Mouse (Mus musculus) kidney, embryonic 16.5 days (tissue): ENCODE data around the gene Selenoh. TPM values are rescaled to one million over a fixed set of nuclear protein-coding genes. Genes with fewer than 3 reads are reported as not detected.
"Not testable (repeated sequence)": the region's sequence is repeated elsewhere in the genome, so short reads cannot be mapped to it uniquely, and the experiment has no call there.

Experiments
- ATAC-seq: fragments of 200-750 bp; cut with Nextera tagmentation; 2 replicates; pipeline ENCODE4 v1.8.0; 2017; ENCODE audit warnings: moderate TSS enrichment; ENCODE audit not compliant: low FRiP score, low TSS enrichment
- H3K27ac ChIP-seq: fragments of 300-500 bp; sonication (generic); 2 replicates; pipeline ENCODE4 v1.5.1; 2014; ENCODE audit warnings: low read length
- H3K27me3 ChIP-seq: fragments of 300-500 bp; sonication (generic); 2 replicates; pipeline ENCODE4 v1.6.1; 2014; ENCODE audit warnings: low read length, control low read depth, mixed read lengths; ENCODE audit not compliant: insufficient read depth
- H3K36me3 ChIP-seq: fragments of 300-500 bp; sonication (generic); 2 replicates; pipeline ENCODE4 v1.6.1; 2014; ENCODE audit warnings: low read length, control low read depth, mixed read lengths; ENCODE audit not compliant: insufficient read depth
- H3K4me1 ChIP-seq: fragments of 300-500 bp; sonication (generic); 2 replicates; pipeline ENCODE4 v1.6.1; 2014; ENCODE audit warnings: low read length, control low read depth, mixed read lengths; ENCODE audit not compliant: insufficient read depth
- H3K4me2 ChIP-seq: fragments of 300-500 bp; sonication (generic); replicated peaks from 2 replicates; pipeline ENCODE4 v1.6.1; 2014; ENCODE audit warnings: low read depth, low read length
- H3K4me3 ChIP-seq: fragments of 300-500 bp; sonication (generic); 2 replicates; pipeline ENCODE4 v1.5.1; 2014; ENCODE audit warnings: mild to moderate bottlenecking, low read length
- H3K9ac ChIP-seq: fragments of 300-500 bp; sonication (generic); replicated peaks from 2 replicates; pipeline ENCODE4 v1.6.1; 2014; ENCODE audit warnings: low read length
- H3K9me3 ChIP-seq: fragments of 300-500 bp; sonication (generic); 2 replicates; pipeline ENCODE4 v1.6.1; 2016; ENCODE audit warnings: low read length, control low read depth
- WGBS: fragments of 180-500 bp; shearing (Covaris S2); extraction: QIAGEN DNeasy Blood & Tissue Kit; methylation state at CpG from one replicate; pipeline ENCODE4 v1.1.7; 2014; 5-methylcytosine and 5-hydroxymethylcytosine counted together
- polyA plus RNA-seq: library from polyadenylated mRNA; unstranded; fragments of >200 nt; fragmentation: Nextera tagmentation; extraction: Ambion mirVana; gene quantifications from 2 replicates; pipeline ENCODE4 v1.2.1, GENCODE M21; 2015

The Selenoh gene
- polyA plus RNA-seq, 1 experiment from 2014 or later = 304 TPM

GRCm38 (mm10) chr2:84677270-84677967, 6.8 kb upstream of the Selenoh start:
- H3K4me3 ChIP-seq = peak overlapping the region; percentile 97
- WGBS = 10% methylated on average over 22 of the region's 22 CpGs

GRCm38 (mm10) chr2:84671535-84671934, 965 bp upstream of the Selenoh start:
- not testable (repeated sequence) for H3K9ac ChIP-seq, H3K9me3 ChIP-seq, ATAC-seq, H3K27me3 ChIP-seq, H3K4me3 ChIP-seq, H3K27ac ChIP-seq
- Histone ChIP-seq H3K4me2 (peak overlapping the region; percentile 84; the same call in 1 of the 2 replicates), H3K4me1 (peaks cover 19% of the 10 kb centered on the region), H3K36me3 (peaks cover 41% of the 10 kb centered on the region)
- 62% methylated on average over 4 of the region's 5 CpGs for WGBS

More at GRCm38 (mm10) chr2:84677270-84677967, 6.8 kb upstream of the Selenoh start:
- H3K4me2 ChIP-seq = peak overlapping the region; percentile 84
- no peaks in the 10 kb centered on the region for H3K27me3 ChIP-seq
- peaks cover 36% of the 10 kb centered on the region for H3K36me3 ChIP-seq
- H3K9ac ChIP-seq = peak overlapping the region; percentile 76
- H3K27ac ChIP-seq = peak overlapping the region; percentile 76
- H3K4me1 ChIP-seq = peaks cover 21% of the 10 kb centered on the region
- H3K9me3 ChIP-seq = no peaks in the 10 kb centered on the region
- peak; percentile 58 for ATAC-seq

GRCm38 (mm10) chr2:84669828-84670568, 572 bp downstream of the Selenoh start:
- Histone ChIP-seq H3K27ac (peak overlapping the region; percentile 98), H3K27me3 (no peaks in the 10 kb centered on the region), H3K4me3 (peak overlapping the region; percentile 92), H3K9me3 (no peaks in the 10 kb centered on the region), H3K36me3 (peaks cover 31% of the 10 kb centered on the region), H3K4me2 (peak overlapping the region; percentile 84), H3K9ac (peak overlapping the region; percentile 94), H3K4me1 (peaks cover 15% of the 10 kb centered on the region)
- peak; percentile 81 for ATAC-seq
- WGBS = 2% methylated on average over 39 of the region's 39 CpGs

- no peaks in the 10 kb centered on the region for H3K9me3 ChIP-seq
- H3K27me3 ChIP-seq = no peaks in the 10 kb centered on the region
- no peak overlapping the region for H3K4me3 ChIP-seq
- H3K27ac ChIP-seq = peak overlapping the region; percentile 63
- ATAC-seq = no peak
- H3K36me3 ChIP-seq = peaks cover 7% of the 10 kb centered on the region; the same call in 1 of the 2 replicates
- H3K9ac ChIP-seq = no peak overlapping the region; the same call in 1 of the 2 replicates
- H3K4me1 ChIP-seq = peaks cover 13% of the 10 kb centered on the region
- H3K4me2 ChIP-seq = no peak overlapping the region
- 63% methylated on average over 12 of the region's 12 CpGs for WGBS
These were observed 4.5 kb downstream of the Selenoh start for GRCm38 (mm10) chr2:84666081-84666480.

- WGBS = 40% methylated on average over 2 of the region's 2 CpGs
- no peak for ATAC-seq
- no peak overlapping the region for H3K4me2 ChIP-seq
- H3K4me1 ChIP-seq = no peaks in the 10 kb centered on the region
- no peaks in the 10 kb centered on the region for H3K36me3 ChIP-seq
- H3K9me3 ChIP-seq = no peaks in the 10 kb centered on the region
- H3K27ac ChIP-seq = no peak overlapping the region
- no peaks in the 10 kb centered on the region for H3K27me3 ChIP-seq
- H3K9ac ChIP-seq = no peak overlapping the region
- no peak overlapping the region for H3K4me3 ChIP-seq
These were observed 7.7 kb downstream of the Selenoh start for GRCm38 (mm10) chr2:84662866-84663265.

GRCm38 (mm10) chr2:84660253-84660652, 10.3 kb downstream of the Selenoh start:
- no peak for ATAC-seq
- H3K36me3 ChIP-seq = no peaks in the 10 kb centered on the region

GRCm38 (mm10) chr2:84658806-84659205, 11.8 kb downstream of the Selenoh start, which contains the start of gene Btbd18:
TSS of gene Btbd18 (plus strand) at chr2:84659079.
- Histone ChIP-seq H3K9me3 (no peaks in the 10 kb centered on the region), H3K4me3 (no peak within 1 kb of the TSS), H3K36me3 (no peaks in the 10 kb centered on the region), H3K9ac (no peak within 1 kb of the TSS), H3K4me2 (no peak within 1 kb of the TSS), H3K4me1 (no peaks in the 10 kb centered on the region), H3K27me3 (no peaks in the 10 kb centered on the region), H3K27ac (no peak within 1 kb of the TSS)
- WGBS = 95% methylated on average over 32 of the region's 32 CpGs
- no peak for ATAC-seq

More at GRCm38 (mm10) chr2:84660253-84660652, 10.3 kb downstream of the Selenoh start:
- Histone ChIP-seq H3K9me3 (no peaks in the 10 kb centered on the region), H3K4me2 (no peak overlapping the region), H3K27ac (no peak overlapping the region), H3K27me3 (no peaks in the 10 kb centered on the region), H3K4me1 (no peaks in the 10 kb centered on the region), H3K4me3 (no peak overlapping the region), H3K9ac (no peak overlapping the region)
- WGBS = 64% methylated on average over 3 of the region's 3 CpGs

GRCm38 (mm10) chr2:84655864-84656263, 14.7 kb downstream of the Selenoh start:
- H3K27ac ChIP-seq = no peak overlapping the region
- H3K4me1 ChIP-seq = peaks cover 4% of the 10 kb centered on the region
- WGBS = 68% methylated on average over 1 of the region's 1 CpGs
- no peak overlapping the region for H3K4me3 ChIP-seq
- H3K4me2 ChIP-seq = no peak overlapping the region
- H3K36me3 ChIP-seq = no peaks in the 10 kb centered on the region
- no peaks in the 10 kb centered on the region for H3K27me3 ChIP-seq
- H3K9ac ChIP-seq = no peak overlapping the region
- ATAC-seq = no peak
- H3K9me3 ChIP-seq = no peaks in the 10 kb centered on the region

- ATAC-seq = no peak
- Histone ChIP-seq H3K27ac (no peak overlapping the region), H3K27me3 (no peaks in the 10 kb centered on the region), H3K9ac (no peak overlapping the region), H3K9me3 (no peaks in the 10 kb centered on the region), H3K4me3 (no peak overlapping the region), H3K36me3 (no peaks in the 10 kb centered on the region), H3K4me1 (peaks cover 4% of the 10 kb centered on the region), H3K4me2 (no peak overlapping the region)
These were observed 17.2 kb downstream of the Selenoh start for GRCm38 (mm10) chr2:84653354-84653753.
